Mouse (Mus musculus): ENCODE results near the gene Baz1b.

The Baz1b gene

GRCm38 (mm10) chr5:135236571-135236970, 49.5 kb downstream of the Baz1b start:
- DNase-seq (ENCODE audit: low spot score): no peak

- DNase-seq (ENCODE audit: low spot score): no peak
Observed at GRCm38 (mm10) chr5:135238832-135239231, 51.8 kb downstream of the Baz1b start.

DNA sequence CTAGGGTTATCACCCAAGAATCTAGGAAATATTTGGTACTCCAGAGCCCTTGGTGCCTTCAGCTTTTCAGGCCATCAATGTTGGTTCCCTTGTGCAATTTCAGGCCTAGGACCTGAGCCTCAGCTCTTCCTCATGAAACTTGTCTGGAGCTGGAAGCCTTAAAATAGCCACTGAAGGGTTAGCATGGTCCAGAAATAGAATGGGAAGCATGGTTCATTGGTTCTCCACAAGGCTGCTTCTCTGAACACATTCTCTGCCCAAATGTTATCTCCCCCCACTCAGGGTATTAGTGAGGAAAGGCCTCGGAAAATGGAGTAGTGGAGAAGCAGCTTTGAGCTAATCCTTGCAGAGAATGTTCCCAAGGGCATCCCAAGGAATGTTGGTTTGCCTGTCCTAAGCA, 54.4 kb downstream of the Baz1b start:
- no peak for DNase-seq (ENCODE audit: low spot score)

- no peak for DNase-seq (ENCODE audit: low spot score)
Observed at GRCm38 (mm10) chr5:135242136-135242535, 55.1 kb downstream of the Baz1b start.

- no peak for DNase-seq (ENCODE audit: low spot score)
Observed at GRCm38 (mm10) chr5:135242608-135243007, 55.5 kb downstream of the Baz1b start.

GRCm38 (mm10) chr5:135243166-135243565, 56.1 kb downstream of the Baz1b start:
- DNase-seq (ENCODE audit: low spot score): no peak

DNA sequence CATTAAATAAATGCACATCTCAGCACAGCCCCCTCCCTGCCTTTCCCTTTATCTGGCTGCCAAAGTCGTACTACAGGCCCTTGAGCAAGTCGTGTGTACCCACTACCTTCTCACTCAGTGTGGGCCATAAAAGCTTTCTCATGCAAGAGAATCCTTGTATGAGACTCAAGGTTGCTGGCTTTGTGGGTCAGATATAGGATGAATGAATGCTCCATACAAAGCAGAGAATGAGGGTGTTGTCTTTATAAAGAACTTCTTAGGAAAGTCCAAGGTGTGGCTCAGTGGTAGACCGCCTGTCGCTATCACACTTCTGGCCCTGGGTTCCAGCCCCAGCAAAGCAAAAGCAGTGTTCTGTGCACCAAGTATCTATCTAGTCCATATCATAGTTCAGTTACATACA, 59.5 kb downstream of the Baz1b start:
- DNase-seq (ENCODE audit: low spot score): no peak

GRCm38 (mm10) chr5:135247337-135247736, 60.3 kb downstream of the Baz1b start:
- no peak for DNase-seq (ENCODE audit: low spot score)

DNA sequence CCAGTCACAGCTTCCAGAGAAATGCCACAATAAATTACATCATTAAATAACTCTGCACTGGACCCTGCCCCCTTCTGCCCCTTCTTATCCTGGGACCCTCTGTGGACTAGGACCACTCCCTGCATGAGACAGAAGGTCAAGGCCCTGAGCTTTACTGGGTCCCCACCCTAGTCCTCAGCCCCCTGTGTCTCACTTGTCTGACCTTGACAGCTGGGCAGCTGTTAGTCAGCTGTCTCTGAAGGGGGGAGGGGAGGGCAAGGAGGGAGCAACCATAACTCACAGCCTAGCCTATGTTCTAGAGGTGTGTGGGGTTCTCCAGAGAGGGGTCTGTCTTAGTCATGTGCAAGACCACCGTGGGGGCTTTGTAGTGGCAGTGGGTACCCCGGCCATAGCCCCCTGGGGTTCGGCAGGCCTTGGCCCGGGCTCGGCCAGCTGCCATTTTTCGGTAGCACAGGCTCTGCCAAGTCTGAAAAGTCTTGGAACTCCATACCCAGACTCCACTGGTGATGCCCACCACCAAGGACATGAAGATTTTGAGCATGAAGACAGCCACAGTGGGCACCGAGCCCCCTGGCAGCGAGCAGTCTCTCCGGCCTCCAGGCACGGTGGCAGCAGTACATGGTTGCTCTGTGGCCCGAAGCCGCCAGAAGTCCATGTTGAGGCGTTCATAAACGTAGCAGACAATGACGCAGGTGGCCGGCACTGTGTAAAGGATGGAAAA, 62.1 kb downstream of the Baz1b start:
- no peak for DNase-seq (ENCODE audit: low spot score)

- no peak for DNase-seq (ENCODE audit: low spot score)
Observed at GRCm38 (mm10) chr5:135250186-135251078, 63.4 kb downstream of the Baz1b start.

- DNase-seq (ENCODE audit: low spot score): peak; percentile 66
Observed at GRCm38 (mm10) chr5:135251079-135251454, 64.0 kb downstream of the Baz1b start, which contains the start of gene Fzd9. Gene Fzd9 (minus strand): TSS chr5:135251230.

- no peak for DNase-seq (ENCODE audit: low spot score)
Observed at GRCm38 (mm10) chr5:135253741-135254401, 66.8 kb downstream of the Baz1b start.

- DNase-seq (ENCODE audit: low spot score): no peak
Observed at GRCm38 (mm10) chr5:135256166-135256565, 69.1 kb downstream of the Baz1b start.

DNA sequence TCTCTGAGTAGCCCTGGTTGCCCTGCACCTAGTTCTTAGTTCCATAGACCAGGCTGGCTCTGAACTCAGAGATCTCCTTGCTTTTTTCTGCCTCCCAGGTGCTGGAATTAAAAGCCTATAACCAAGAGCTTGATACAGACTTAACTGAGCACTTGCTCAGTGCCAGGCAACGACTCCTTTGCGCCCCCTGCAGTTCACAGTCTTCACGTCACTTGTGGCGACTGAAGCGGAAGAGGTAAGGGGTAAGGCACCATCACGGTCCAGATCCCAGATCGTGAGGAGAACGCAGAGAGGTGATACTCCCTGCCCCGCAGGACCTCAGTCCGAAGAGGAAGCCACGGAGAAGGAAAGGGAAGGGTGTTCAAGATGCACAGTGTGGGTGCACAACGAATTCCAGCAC, 70.5 kb downstream of the Baz1b start:
- DNase-seq (ENCODE audit: low spot score): no peak

DNA sequence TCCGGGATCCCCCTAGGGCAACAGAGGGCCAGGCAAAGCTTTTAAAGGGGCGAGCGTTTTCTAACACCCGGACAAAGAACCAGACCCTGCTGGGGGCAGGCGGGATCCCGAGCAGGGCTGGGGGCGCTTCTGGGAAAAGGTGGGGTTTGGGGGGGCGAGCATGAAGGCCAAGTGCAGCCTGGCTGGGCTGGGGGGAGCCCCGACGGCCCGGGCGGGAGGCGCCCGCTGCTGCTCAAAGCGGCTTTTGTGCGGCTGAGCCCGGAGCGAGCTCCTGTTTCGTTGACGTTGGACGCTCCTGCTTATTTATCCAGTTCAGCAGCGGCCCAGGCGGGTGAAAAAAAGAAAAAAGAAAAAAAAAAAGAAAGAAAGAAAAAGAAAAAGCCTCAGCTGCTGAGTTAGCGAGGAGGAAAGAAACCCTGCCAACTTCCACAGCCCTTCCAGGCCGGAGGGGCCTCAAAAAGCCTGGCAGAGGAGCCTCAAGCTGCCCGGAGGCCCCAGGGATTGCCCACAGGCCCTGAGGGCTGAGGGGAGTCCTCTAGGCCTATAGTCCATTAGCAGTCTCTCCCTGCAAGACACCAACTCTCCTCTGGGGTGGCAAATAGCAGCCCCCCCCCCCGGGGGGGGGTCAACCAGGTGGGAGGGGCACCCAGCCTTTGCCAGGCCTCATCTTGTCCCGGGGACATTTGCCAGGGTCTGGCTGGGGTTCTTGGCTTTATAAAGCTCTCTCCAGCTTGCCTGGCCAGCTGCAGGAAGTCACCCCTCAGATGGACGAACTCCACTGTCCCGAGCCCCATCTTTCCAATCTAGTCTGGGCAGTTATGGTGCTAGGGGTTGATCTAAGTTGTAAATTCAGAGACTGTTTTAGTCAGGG, 71.5 kb downstream of the Baz1b start:
- DNase-seq (ENCODE audit: low spot score): no peak

DNA sequence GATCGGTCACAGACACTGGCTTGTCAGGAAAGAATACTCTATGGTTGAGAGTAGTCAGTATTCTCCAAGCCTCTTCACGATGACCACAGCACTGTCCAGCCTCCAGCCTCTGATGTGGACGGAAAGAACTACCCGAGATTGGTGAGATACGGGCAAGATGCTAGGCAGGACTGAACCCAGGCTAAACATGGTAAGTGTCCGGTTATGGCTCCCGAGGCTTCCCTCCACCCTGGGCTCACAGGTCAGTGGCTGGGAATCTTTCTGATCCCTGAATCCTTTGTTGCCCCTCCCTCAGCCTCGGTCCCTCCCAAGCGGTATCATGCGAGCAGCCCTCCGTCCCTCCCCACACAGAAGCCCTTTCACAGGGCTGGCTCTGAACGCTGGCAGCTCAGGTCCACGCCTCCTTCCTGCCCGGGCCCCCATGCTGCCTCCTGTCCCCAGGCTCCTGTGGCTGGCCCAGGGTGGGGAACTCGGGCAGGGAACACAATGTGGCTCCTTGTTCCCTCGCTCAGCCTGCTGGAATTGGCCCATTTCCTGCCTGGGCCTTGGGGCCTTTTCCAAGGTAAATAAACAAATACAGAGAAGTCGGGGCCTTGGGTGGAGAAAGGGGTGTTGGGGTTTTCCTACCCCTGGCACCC, 76.9 kb downstream of the Baz1b start:
- no peak for DNase-seq (ENCODE audit: low spot score)

DNA sequence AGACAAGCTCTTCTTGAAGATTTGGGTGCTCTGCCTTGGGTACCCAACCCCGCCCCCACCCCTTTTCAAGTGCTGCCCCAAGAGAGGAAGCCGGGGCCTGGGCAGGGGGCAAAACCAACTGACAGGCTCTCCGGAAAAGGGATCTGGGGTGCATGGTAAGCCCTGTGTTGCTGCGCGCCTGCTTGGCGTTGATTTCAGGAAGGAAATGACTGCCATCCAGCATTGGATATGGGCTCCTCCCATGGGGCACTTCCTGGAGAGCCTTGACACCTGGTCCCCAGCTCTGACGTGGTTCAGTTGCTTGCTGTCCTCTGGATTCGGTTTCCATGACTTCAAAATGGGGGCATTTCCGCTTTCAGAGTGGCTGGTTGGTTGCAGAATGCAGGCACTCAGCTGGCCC, 77.5 kb downstream of the Baz1b start:
- no peak for DNase-seq (ENCODE audit: low spot score)

GRCm38 (mm10) chr5:135269451-135269850, 82.4 kb downstream of the Baz1b start:
- DNase-seq (ENCODE audit: low spot score): no peak

- DNase-seq (ENCODE audit: low spot score): no peak
Observed at GRCm38 (mm10) chr5:135270361-135270760, 83.3 kb downstream of the Baz1b start.

DNA sequence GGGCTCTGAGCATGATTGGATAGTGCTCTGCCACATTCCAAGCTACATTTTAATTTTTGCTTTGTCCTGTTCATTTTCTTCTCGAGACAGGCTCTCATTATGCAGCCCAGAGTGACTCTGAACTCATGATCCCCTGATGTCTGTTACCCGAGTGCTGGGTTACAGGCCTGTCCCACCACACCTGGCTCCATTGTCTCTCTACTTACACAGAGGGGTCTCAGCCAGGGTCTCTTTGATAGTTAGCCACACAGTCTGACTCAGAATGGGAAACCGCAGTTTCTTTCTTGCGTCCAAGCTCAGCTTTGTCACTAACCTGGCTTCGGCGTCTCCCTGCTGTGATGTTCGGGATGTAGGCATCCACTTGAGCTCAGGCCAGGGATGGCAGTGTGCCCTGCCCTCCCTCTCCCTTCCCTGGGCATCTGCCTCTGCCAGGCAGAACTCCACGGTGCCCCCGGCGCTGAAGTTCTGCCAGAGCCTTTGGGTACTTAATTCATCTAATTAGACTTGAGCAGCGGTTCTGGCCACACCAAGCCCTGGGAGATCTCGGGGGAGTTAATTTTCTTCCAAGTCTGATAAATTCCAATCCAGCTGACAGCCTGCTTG, 84.6 kb downstream of the Baz1b start:
- no peak for DNase-seq (ENCODE audit: low spot score)

All from left cerebral cortex, adult 11 months (tissue).